Mouse (Mus musculus) megakaryocyte, embryonic 14.5 days (primary cell): ENCODE measurements around the gene Mgat2.

Source experiments
- FLI1 ChIP-seq: IDR thresholded peaks from 2 replicates; pipeline ENCODE4 v1.6.1; 2012; ENCODE audit warnings: low read length, inconsistent platforms, mixed read lengths
- GATA1 ChIP-seq: IDR thresholded peaks from 3 replicates; pipeline ENCODE4 v1.6.1; 2012; ENCODE audit warnings: mixed read lengths, low read length, inconsistent platforms, borderline replicate concordance

DNA sequence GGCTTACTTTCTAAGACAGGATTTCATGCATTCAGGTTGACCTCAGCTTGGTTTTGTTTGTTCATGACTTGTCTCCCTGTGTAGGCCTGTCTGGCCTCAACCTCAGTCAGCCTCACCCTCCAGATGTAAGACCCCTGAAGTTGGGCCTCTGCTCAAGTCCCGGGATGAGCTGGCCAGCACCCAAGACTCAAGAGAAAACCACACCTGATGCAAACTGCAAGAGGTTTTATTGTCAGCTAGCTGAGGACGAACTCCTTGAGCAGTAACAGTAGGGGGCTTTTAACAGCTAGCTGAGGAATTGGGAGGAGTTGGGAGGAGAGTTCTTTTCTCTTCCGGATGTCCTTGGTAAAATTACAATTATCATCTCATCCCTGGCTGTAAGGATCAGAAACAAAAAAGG, 6.4 kb upstream of the Mgat2 start:
- TF ChIP-seq GATA1 (no peak), FLI1 (no peak)
